Mouse (Mus musculus): Measurements from ENCODE around the gene Klk1b21. TPM values are rescaled to one million over a fixed set of nuclear protein-coding genes. Genes with fewer than 3 reads are reported as not detected.

The Klk1b21 gene
- polyA plus RNA-seq (2017; shearing (Covaris generic)): not detected

DNA sequence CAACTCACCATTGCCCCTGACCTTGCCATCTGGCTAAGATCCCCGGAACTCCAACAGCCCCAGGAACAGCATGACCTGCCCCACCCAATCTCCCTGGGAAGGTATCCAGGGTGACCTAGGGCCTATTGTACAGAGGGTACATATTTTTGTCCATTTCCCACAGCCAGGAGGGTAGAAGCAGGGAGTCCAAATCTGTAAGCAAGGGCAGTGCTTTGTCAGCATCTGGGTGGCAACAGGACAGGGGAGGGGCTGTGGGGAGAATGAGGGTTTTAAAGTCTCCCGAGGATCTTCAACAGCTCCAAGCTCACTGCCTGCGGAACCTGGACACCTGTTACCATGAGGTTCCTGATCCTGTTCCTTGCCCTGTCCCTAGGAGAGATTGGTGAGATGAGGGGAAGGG, at the start of gene Klk1b21:
Gene Klk1b21, plus strand, starts transcription at position 301 of the 400 bp plus-strand sequence.

DNA sequence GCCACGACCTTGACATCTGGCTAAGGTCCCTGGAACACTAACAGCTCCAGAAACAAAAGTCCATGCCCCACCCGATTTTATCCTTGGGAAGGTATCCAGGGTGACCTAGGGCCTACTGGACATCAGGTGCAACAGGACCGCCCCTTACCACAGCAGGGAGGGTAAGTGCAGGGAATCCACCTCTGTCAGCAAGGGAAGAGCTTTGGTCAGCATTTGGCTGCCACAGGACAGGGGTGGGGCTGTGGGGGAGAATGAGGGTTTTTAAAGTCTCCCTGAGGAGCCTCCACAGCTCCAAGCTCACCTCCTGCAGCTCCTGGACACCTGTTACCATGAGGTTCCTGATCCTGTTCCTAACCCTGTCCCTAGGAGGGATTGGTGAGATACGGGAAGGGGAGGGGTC, 10.2 kb downstream of the Klk1b21 start, which contains the start of gene Klk1b22:
Gene Klk1b22, plus strand, starts transcription at position 301 of the 400 bp plus-strand sequence.

DNA sequence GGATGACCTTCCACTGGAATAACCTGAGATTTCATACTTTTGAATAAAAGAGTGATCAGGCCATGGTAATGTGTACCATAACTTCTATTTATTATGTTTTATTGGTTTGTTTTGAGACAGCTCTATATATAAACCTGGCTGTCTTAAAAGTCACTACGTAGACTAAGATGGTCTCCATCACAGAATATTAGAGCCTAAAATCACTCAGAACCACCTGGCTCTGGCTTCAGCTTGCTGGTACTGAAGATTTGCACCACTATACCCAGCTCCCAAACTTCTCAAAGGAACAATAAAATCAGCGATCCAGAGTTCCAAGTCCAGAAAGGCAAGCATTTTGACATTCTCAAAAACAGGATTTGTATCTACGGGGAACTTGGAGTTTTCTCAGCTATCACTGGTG, 34.3 kb downstream of the Klk1b21 start, which contains the start of gene Klk1b16:
Gene Klk1b16, plus strand, starts transcription at position 301 of the 400 bp plus-strand sequence.

Other genes starting within 250 kb of the Klk1b21 start
- not detected for gene Klk4, start 221.2 kb upstream of the Klk1b21 start, polyA plus RNA-seq (2017; shearing (Covaris generic))
- not detected for gene Klk15, start 168.6 kb upstream of the Klk1b21 start, polyA plus RNA-seq (2017; shearing (Covaris generic))
- gene Klk1b8, start 151.7 kb upstream of the Klk1b21 start, polyA plus RNA-seq (2017; shearing (Covaris generic)): not detected
- not detected for gene Klk1b1, start 135.6 kb upstream of the Klk1b21 start, polyA plus RNA-seq (2017; shearing (Covaris generic))
- gene Klk1b9, start 126.3 kb upstream of the Klk1b21 start, polyA plus RNA-seq (2017; shearing (Covaris generic)): not detected
- not detected for gene Klk1b11, start 106.5 kb upstream of the Klk1b21 start, polyA plus RNA-seq (2017; shearing (Covaris generic))
- not detected for gene Klk1b26, start 90.2 kb upstream of the Klk1b21 start, polyA plus RNA-seq (2017; shearing (Covaris generic))
- not detected for gene Klk1b27, start 50.0 kb upstream of the Klk1b21 start, polyA plus RNA-seq (2017; shearing (Covaris generic))
- gene Klk1b22, start 10.3 kb downstream of the Klk1b21 start, polyA plus RNA-seq (2017; shearing (Covaris generic)): not detected
- gene Klk1b16, start 34.4 kb downstream of the Klk1b21 start, polyA plus RNA-seq (2017; shearing (Covaris generic)): not detected
- gene Klk1b24, start 85.9 kb downstream of the Klk1b21 start, polyA plus RNA-seq (2017; shearing (Covaris generic)): not detected
- gene Klk1b3, start 95.9 kb downstream of the Klk1b21 start, polyA plus RNA-seq (2017; shearing (Covaris generic)): not detected
- gene Klk1b4, start 105.1 kb downstream of the Klk1b21 start, polyA plus RNA-seq (2017; shearing (Covaris generic)): not detected
- not detected for gene Klk1b5, start 113.6 kb downstream of the Klk1b21 start, polyA plus RNA-seq (2017; shearing (Covaris generic))
- gene Klk1, start 123.0 kb downstream of the Klk1b21 start, polyA plus RNA-seq (2017; shearing (Covaris generic)): not detected
- gene Gm36864, start 133.8 kb downstream of the Klk1b21 start, polyA plus RNA-seq (2017; shearing (Covaris generic)): not detected
- gene 1700028J19Rik, start 144.4 kb downstream of the Klk1b21 start, polyA plus RNA-seq (2017; shearing (Covaris generic)): 0.85 TPM
- 192 TPM for gene 2410002F23Rik, start 144.4 kb downstream of the Klk1b21 start, polyA plus RNA-seq (2017; shearing (Covaris generic))
- gene Acp4, start 155.1 kb downstream of the Klk1b21 start, polyA plus RNA-seq (2017; shearing (Covaris generic)): not detected
- gene Gm15517, start 159.1 kb downstream of the Klk1b21 start, polyA plus RNA-seq (2017; shearing (Covaris generic)): not detected
- gene Clec11a, start 204.6 kb downstream of the Klk1b21 start, polyA plus RNA-seq (2017; shearing (Covaris generic)): 0.12 TPM
- 0.47 TPM for gene Shank1, start 207.9 kb downstream of the Klk1b21 start, polyA plus RNA-seq (2017; shearing (Covaris generic))